Mouse (Mus musculus): Measurements from ENCODE around the gene Nmbr. TPM values are rescaled to one million over a fixed set of nuclear protein-coding genes. Genes with fewer than 3 reads are reported as not detected.

Gene Nmbr
- total RNA-seq, 2 experiments from 2014 or later: 4.8 to 5.9 TPM

Other genes with a start within 250 kb of the Nmbr start
- 1 to 10 TPM; 3.6 to 4.5 TPM for gene Adgrg6, start 159.9 kb upstream of the Nmbr start, total RNA-seq (2021)
- gene Vta1, start within 50 bp of the Nmbr start, total RNA-seq (2021): 10 to 100 TPM; 87.0 to 98.2 TPM
- gene Gje1, start 12.6 kb downstream of the Nmbr start, total RNA-seq (2021): not detected